Mouse (Mus musculus): ENCODE measurements around the gene Ccdc15. TPM values are rescaled to one million over a fixed set of nuclear protein-coding genes. Genes with fewer than 3 reads are reported as not detected.

Ccdc15 gene
- polyA plus RNA-seq, 1 experiment from 2014 or later: 1.8 TPM

- ATAC-seq: peak; percentile 84
- H3K9ac ChIP-seq (ENCODE audit: low read depth, low read length): no peak overlapping the region
- no peaks in the 10 kb centered on the region for H3K9me3 ChIP-seq (ENCODE audit: control insufficient read depth)
- no peak overlapping the region for H3K4me3 ChIP-seq (ENCODE audit: low read depth, low read length)
- 25% methylated on average over 2 of the region's 2 CpGs for WGBS
- TF ChIP-seq CTCF (IDR thresholded peaks at IDR 0.05; ENCODE audit: low read depth): no peak
- no peaks in the 10 kb centered on the region for H3K27me3 ChIP-seq (replicated peaks; ENCODE audit: control insufficient read depth, insufficient read depth, low read length)
- H3K4me1 ChIP-seq (replicated peaks; ENCODE audit: control insufficient read depth, insufficient read depth, low read length): peaks cover 8% of the 10 kb centered on the region; the same call in 1 of the 2 replicates
- H3K27ac ChIP-seq (ENCODE audit: low read depth, low read length): peak overlapping the region; percentile 87
- 0 out of 2 replicates have a peak overlapping the region, but pooled peaks have one; percentile 3 for H3K4me2 ChIP-seq (replicated peaks; ENCODE audit: low read depth)
- H3K36me3 ChIP-seq (ENCODE audit: control insufficient read depth, insufficient read depth): no peaks in the 10 kb centered on the region
Observed at GRCm38 (mm10) chr9:37245404-37245803, 102.8 kb downstream of the Ccdc15 start.

GRCm38 (mm10) chr9:37244600-37244999 is 103.6 kb downstream of the Ccdc15 start:
- Histone ChIP-seq H3K27me3 (replicated peaks; ENCODE audit: control insufficient read depth, insufficient read depth, low read length) (no peaks in the 10 kb centered on the region), H3K9me3 (ENCODE audit: control insufficient read depth) (no peaks in the 10 kb centered on the region), H3K9ac (ENCODE audit: low read depth, low read length) (no peak overlapping the region), H3K4me3 (ENCODE audit: low read depth, low read length) (no peak overlapping the region), H3K4me1 (replicated peaks; ENCODE audit: control insufficient read depth, insufficient read depth, low read length) (peaks cover 8% of the 10 kb centered on the region; the same call in 1 of the 2 replicates), H3K27ac (ENCODE audit: low read depth, low read length) (peak overlapping the region; percentile 87; the same call in 1 of the 2 replicates), H3K4me2 (replicated peaks; ENCODE audit: low read depth) (no peak overlapping the region), H3K36me3 (ENCODE audit: control insufficient read depth, insufficient read depth) (no peaks in the 10 kb centered on the region)
- no peak for ATAC-seq
- no peak for TF ChIP-seq CTCF (IDR thresholded peaks at IDR 0.05; ENCODE audit: low read depth)
- WGBS: 10% methylated on average over 1 of the region's 1 CpGs

GRCm38 (mm10) chr9:37242764-37243163 is 105.5 kb downstream of the Ccdc15 start:
- Histone ChIP-seq H3K27ac (ENCODE audit: low read depth, low read length) (no peak overlapping the region), H3K9me3 (ENCODE audit: control insufficient read depth) (no peaks in the 10 kb centered on the region), H3K27me3 (replicated peaks; ENCODE audit: control insufficient read depth, insufficient read depth, low read length) (no peaks in the 10 kb centered on the region), H3K36me3 (ENCODE audit: control insufficient read depth, insufficient read depth) (no peaks in the 10 kb centered on the region), H3K9ac (ENCODE audit: low read depth, low read length) (no peak overlapping the region), H3K4me1 (replicated peaks; ENCODE audit: control insufficient read depth, insufficient read depth, low read length) (peaks cover 2% of the 10 kb centered on the region; the same call in 1 of the 2 replicates), H3K4me2 (replicated peaks; ENCODE audit: low read depth) (no peak overlapping the region), H3K4me3 (ENCODE audit: low read depth, low read length) (no peak overlapping the region)
- WGBS: 88% methylated on average over 3 of the region's 3 CpGs
- TF ChIP-seq CTCF (IDR thresholded peaks at IDR 0.05; ENCODE audit: low read depth): no peak
- ATAC-seq: no peak

GRCm38 (mm10) chr9:37235951-37236737 is 112.1 kb downstream of the Ccdc15 start:
- H3K27me3 ChIP-seq (replicated peaks; ENCODE audit: control insufficient read depth, insufficient read depth, low read length): no peaks in the 10 kb centered on the region
- H3K4me2 ChIP-seq (replicated peaks; ENCODE audit: low read depth): no peak overlapping the region
- peaks cover 12% of the 10 kb centered on the region for H3K4me1 ChIP-seq (replicated peaks; ENCODE audit: control insufficient read depth, insufficient read depth, low read length)
- peak overlapping the region; percentile 68 for H3K27ac ChIP-seq (ENCODE audit: low read depth, low read length)
- H3K9me3 ChIP-seq (ENCODE audit: control insufficient read depth): no peaks in the 10 kb centered on the region
- no peak for TF ChIP-seq CTCF (IDR thresholded peaks at IDR 0.05; ENCODE audit: low read depth)
- H3K9ac ChIP-seq (ENCODE audit: low read depth, low read length): no peak overlapping the region
- peaks cover 9% of the 10 kb centered on the region; the same call in 1 of the 2 replicates for H3K36me3 ChIP-seq (ENCODE audit: control insufficient read depth, insufficient read depth)
- peak; percentile 87 for ATAC-seq
- 42% methylated on average over 4 of the region's 4 CpGs for WGBS
- no peak overlapping the region for H3K4me3 ChIP-seq (ENCODE audit: low read depth, low read length)

- no peak for ATAC-seq
- H3K4me1 ChIP-seq (replicated peaks; ENCODE audit: control insufficient read depth, insufficient read depth, low read length): peaks cover 12% of the 10 kb centered on the region
- H3K4me2 ChIP-seq (replicated peaks; ENCODE audit: low read depth): no peak overlapping the region
- H3K9me3 ChIP-seq (ENCODE audit: control insufficient read depth): no peaks in the 10 kb centered on the region
- H3K27me3 ChIP-seq (replicated peaks; ENCODE audit: control insufficient read depth, insufficient read depth, low read length): no peaks in the 10 kb centered on the region
- peaks cover 7% of the 10 kb centered on the region; the same call in 1 of the 2 replicates for H3K36me3 ChIP-seq (ENCODE audit: control insufficient read depth, insufficient read depth)
- TF ChIP-seq CTCF (IDR thresholded peaks at IDR 0.05; ENCODE audit: low read depth): no peak
- no peak overlapping the region for H3K4me3 ChIP-seq (ENCODE audit: low read depth, low read length)
- 63% methylated on average over 22 of the region's 22 CpGs for WGBS
- no peak overlapping the region for H3K9ac ChIP-seq (ENCODE audit: low read depth, low read length)
- no peak overlapping the region; the same call in 1 of the 2 replicates for H3K27ac ChIP-seq (ENCODE audit: low read depth, low read length)
Observed at GRCm38 (mm10) chr9:37232201-37233195, 115.7 kb downstream of the Ccdc15 start.

Data from intestine, postnatal 0 days (tissue).